Mouse (Mus musculus) forebrain, embryonic 13.5 days (tissue): Measurements from ENCODE around the gene Cdh4. TPM values are rescaled to one million over a fixed set of nuclear protein-coding genes. Genes with fewer than 3 reads are reported as not detected.

Experiments used
- ATAC-seq: fragments of 200-750 bp; cut with Nextera tagmentation; 2 replicates; pipeline ENCODE4 v1.8.0; 2017
- H3K27ac ChIP-seq: fragments of 300-500 bp; sonication (generic); 2 replicates; pipeline ENCODE4 v1.5.1; 2015; ENCODE audit warnings: inconsistent platforms, mild to moderate bottlenecking, moderate library complexity
- H3K27me3 ChIP-seq: fragments of 300-500 bp; sonication (generic); 2 replicates; pipeline ENCODE4 v1.6.1; 2015; ENCODE audit warnings: mild to moderate bottlenecking, inconsistent platforms
- H3K36me3 ChIP-seq: fragments of 300-500 bp; sonication (generic); 2 replicates; pipeline ENCODE4 v1.6.1; 2015; ENCODE audit warnings: mild to moderate bottlenecking, inconsistent platforms; ENCODE audit not compliant: poor library complexity, severe bottlenecking
- H3K4me1 ChIP-seq: fragments of 300-500 bp; sonication (generic); 2 replicates; pipeline ENCODE4 v1.6.1; 2015; ENCODE audit warnings: inconsistent platforms
- H3K4me2 ChIP-seq: fragments of 300-500 bp; sonication (generic); 2 replicates; pipeline ENCODE4 v1.6.1; 2015; ENCODE audit warnings: inconsistent platforms, mild to moderate bottlenecking, moderate library complexity
- H3K4me3 ChIP-seq: fragments of 300-500 bp; sonication (generic); 2 replicates; pipeline ENCODE4 v1.5.1; 2015; ENCODE audit warnings: mild to moderate bottlenecking, inconsistent platforms
- H3K9ac ChIP-seq: fragments of 300-500 bp; sonication (generic); 2 replicates; pipeline ENCODE4 v1.6.1; 2015; ENCODE audit warnings: mild to moderate bottlenecking, inconsistent platforms
- H3K9me3 ChIP-seq: fragments of 300-500 bp; sonication (generic); replicated peaks from 2 replicates; pipeline ENCODE4 v1.6.1; 2016; ENCODE audit warnings: inconsistent platforms
- WGBS: fragments of 180-500 bp; shearing (Covaris S2); methylation state at CpG from one replicate; pipeline ENCODE4 v1.1.7; 2015; 5-methylcytosine and 5-hydroxymethylcytosine counted together
- polyA plus RNA-seq: library from polyadenylated mRNA; unstranded; fragments of >200 nt; fragmentation: Nextera tagmentation; extraction: Ambion mirVana; gene quantifications from 2 replicates; pipeline ENCODE4 v1.2.1, GENCODE M21; 2015

The Cdh4 gene
- polyA plus RNA-seq, 1 experiment from 2014 or later = 30.3 TPM

DNA sequence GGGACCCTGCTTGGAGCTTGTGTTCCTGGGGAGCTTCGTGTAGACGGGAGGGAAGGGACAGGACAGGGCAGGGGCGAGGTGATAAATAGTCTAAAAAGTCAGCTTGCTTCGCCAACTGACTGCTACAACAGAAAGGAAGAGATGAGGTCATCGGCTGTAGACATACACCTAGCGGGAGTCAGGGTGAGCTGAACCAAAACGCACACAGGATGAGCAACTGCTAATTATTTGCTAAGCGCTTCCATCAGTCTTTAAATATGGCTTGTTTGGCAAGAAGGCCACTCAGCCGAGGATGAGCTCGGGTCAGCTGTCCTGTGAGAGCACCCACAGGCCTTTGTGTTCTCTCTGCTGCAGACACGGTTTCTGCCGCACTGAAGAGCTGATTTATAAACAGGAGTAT is 470.7 kb downstream of the Cdh4 start:
- H3K9me3 ChIP-seq = no peaks in the 10 kb centered on the region
- no peak overlapping the region for H3K4me2 ChIP-seq
- H3K9ac ChIP-seq = no peak overlapping the region
- no peak for ATAC-seq
- H3K27me3 ChIP-seq = no peaks in the 10 kb centered on the region
- 73% methylated on average over 12 of the region's 12 CpGs for WGBS
- H3K4me3 ChIP-seq = no peak overlapping the region
- H3K27ac ChIP-seq = no peak overlapping the region
- H3K4me1 ChIP-seq = no peaks in the 10 kb centered on the region
- H3K36me3 ChIP-seq = peaks cover 63% of the 10 kb centered on the region

DNA sequence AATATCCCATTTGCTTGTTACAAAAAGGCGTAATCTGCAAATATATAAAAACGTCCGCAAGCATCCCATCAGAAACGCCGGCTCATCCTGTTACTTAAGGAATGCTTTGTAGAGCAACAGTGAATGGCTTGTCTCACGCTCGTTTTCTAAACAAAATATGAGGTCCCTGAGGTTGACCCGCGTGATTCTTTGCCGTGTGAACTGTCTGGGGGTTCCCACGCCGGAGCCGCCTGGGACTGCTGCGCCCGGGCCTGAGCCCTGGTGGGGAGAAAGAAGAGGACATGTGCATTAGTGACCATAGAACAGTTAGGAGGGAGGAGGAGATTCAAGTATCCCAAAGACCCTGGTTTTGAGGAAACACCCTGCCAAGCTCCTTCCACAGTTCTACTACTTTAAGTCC is 471.1 kb downstream of the Cdh4 start:
- WGBS = 75% methylated on average over 15 of the region's 15 CpGs
- H3K9ac ChIP-seq = no peak overlapping the region
- peaks cover 65% of the 10 kb centered on the region for H3K36me3 ChIP-seq
- H3K4me3 ChIP-seq = no peak overlapping the region
- no peak overlapping the region for H3K27ac ChIP-seq
- ATAC-seq = no peak
- no peaks in the 10 kb centered on the region for H3K27me3 ChIP-seq
- no peaks in the 10 kb centered on the region for H3K4me1 ChIP-seq
- no peak overlapping the region for H3K4me2 ChIP-seq
- H3K9me3 ChIP-seq = no peaks in the 10 kb centered on the region

DNA sequence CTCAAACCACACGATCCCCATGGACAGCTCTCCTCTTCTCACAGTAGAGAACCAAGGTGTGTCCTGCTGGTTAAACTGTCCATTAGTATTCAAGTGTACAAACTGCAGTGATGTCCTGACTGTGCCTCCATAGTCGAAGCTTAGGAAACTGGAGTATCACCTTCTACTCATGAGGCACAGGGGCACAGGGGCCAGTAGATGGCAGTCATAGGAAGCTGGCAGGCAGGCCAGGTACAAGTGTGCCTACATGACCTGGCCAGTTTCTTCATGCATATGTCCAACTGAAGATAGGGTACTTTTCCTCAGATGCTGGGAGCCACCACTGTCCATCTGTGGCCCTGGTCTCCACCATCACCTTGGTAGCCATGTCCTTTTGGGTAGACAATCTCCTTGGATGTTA is 472.0 kb downstream of the Cdh4 start:
- H3K27me3 ChIP-seq = no peaks in the 10 kb centered on the region
- ATAC-seq = no peak
- whole genome bisulfite sequencing = 89% methylated on average over 2 of the region's 2 CpGs

DNA sequence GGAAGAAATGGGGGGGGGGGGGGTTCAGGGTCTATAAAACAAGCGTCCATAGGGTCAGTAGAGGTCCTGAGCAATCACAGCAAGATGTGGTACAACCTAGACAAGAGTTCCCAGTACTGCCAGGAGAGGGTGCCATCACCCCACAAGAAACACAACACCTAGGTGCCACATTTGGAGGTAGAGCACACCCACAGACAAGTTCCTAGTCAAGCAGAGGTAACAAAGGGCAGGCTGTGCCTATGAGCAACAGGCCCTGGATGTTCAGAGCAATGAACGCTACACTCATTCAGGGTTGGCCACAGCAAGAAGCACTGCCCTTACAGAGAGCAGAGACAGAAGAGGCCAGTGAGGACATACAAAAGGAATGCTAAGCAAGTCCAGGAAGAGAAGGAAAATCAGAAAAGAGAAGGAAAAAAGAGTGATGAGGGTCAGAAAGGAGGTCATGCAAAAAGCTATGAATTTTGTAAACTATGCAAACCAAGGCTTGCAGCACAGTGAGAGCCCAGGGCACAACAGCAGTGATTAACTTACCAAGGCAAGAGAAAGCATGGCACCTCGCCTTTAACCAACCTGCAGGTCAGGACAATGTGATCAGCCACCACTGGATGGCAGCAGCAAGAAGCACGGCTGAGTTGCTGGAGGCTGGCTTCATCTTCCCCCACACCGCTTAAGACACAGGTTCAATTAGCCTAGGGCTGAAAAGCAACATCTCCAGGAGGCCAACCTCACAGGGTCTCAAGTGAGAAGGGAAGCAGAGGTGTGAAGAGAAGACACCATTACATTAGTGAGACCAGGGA is 474.8 kb downstream of the Cdh4 start:
- Histone ChIP-seq H3K4me3 (no peak overlapping the region), H3K4me1 (no peaks in the 10 kb centered on the region), H3K36me3 (peaks cover 86% of the 10 kb centered on the region), H3K27ac (no peak overlapping the region; the same call in 1 of the 2 replicates), H3K4me2 (no peak overlapping the region), H3K27me3 (no peaks in the 10 kb centered on the region), H3K9me3 (no peaks in the 10 kb centered on the region), H3K9ac (no peak overlapping the region)
- ATAC-seq = peak; percentile 86
- 33% methylated on average over 5 of the region's 5 CpGs for WGBS

More for the DNA sequence above, 472.0 kb downstream of the Cdh4 start:
- Histone ChIP-seq H3K4me2 (no peak overlapping the region), H3K9me3 (no peaks in the 10 kb centered on the region), H3K27ac (no peak overlapping the region), H3K4me3 (no peak overlapping the region), H3K9ac (no peak overlapping the region), H3K4me1 (no peaks in the 10 kb centered on the region), H3K36me3 (peaks cover 71% of the 10 kb centered on the region)

DNA sequence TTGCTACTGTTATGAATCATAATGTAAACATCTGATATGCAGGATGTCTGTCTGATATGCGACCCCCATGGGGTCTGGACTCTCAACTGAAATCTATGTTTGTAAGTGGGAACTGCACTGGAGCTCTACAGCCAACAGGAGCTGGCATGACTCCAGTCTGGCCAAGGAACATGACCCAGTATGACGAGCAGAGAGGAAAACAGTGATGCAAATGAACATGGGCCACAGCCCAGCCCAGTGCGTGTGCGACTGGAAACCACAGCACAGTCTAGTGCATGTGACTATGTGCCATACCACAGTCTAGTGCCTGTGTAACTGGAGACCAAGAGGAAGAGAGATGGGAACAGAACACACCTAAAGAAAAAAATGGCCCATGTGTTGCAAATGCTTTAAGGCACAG is 477.8 kb downstream of the Cdh4 start:
- Histone ChIP-seq H3K4me1 (no peaks in the 10 kb centered on the region), H3K4me3 (no peak overlapping the region), H3K27ac (no peak overlapping the region), H3K9ac (no peak overlapping the region), H3K36me3 (peaks cover 89% of the 10 kb centered on the region), H3K27me3 (no peaks in the 10 kb centered on the region), H3K4me2 (no peak overlapping the region), H3K9me3 (no peaks in the 10 kb centered on the region)
- 90% methylated on average over 4 of the region's 4 CpGs for WGBS
- ATAC-seq = no peak

DNA sequence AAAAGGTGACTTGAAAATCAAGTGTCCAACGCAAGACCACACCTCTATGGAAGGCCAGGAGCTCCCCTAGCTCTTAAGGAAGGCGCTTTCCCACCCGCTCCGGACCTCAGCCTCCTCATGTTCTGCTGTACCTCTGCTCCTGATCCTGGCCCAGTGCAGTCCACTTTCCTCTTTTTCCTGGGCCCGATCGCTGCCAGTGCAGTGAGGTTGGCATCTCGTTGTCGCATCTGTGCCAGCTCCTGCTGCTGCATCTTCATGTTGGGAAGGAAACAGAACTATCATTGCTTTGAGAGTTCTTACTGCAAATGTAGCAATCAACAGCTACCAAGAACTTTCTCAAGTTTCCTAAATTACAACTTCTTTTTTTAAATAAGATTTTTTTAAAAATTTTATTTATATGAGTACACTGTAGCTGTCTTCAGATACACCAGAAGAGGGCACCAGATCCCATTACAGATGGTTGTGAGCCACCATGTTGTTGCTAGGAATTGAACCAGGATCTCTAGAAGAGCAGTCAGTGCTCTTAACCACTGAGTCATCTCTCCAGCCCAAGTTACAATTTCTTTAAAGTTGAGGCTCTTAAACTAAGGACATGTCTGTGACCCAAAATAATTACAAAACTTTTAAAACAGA is 478.9 kb downstream of the Cdh4 start:
- Histone ChIP-seq H3K9me3 (no peaks in the 10 kb centered on the region), H3K27me3 (no peaks in the 10 kb centered on the region), H3K4me1 (no peaks in the 10 kb centered on the region), H3K27ac (no peak overlapping the region), H3K4me3 (no peak overlapping the region), H3K4me2 (no peak overlapping the region), H3K36me3 (peaks cover 93% of the 10 kb centered on the region), H3K9ac (no peak overlapping the region)
- ATAC-seq = no peak
- WGBS = 89% methylated on average over 8 of the region's 8 CpGs

DNA sequence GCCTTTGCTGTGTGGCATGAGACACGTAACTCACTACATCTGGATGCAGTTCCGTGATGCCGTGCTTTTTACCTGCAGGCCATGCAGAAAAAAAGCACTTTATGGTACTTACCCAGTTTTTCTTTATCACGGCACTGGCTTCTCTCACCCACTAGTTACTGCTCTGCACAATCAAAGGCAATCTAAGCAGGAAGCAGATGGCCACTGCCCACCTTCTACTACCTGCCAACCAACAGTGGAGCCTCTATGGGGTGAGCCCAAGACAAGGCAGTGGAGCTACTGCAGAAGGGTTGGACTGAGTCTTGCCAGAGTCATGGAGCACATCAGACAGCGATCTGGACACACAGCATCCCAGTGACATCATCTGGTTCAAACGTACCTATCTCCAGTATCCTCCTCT is 481.8 kb downstream of the Cdh4 start:
- no peak overlapping the region for H3K27ac ChIP-seq
- no peak overlapping the region for H3K4me3 ChIP-seq
- no peak overlapping the region for H3K4me2 ChIP-seq
- peaks cover 87% of the 10 kb centered on the region for H3K36me3 ChIP-seq
- no peak overlapping the region for H3K9ac ChIP-seq
- no peaks in the 10 kb centered on the region for H3K27me3 ChIP-seq
- H3K4me1 ChIP-seq = no peaks in the 10 kb centered on the region
- 97% methylated on average over 6 of the region's 6 CpGs for WGBS
- no peak for ATAC-seq
- H3K9me3 ChIP-seq = no peaks in the 10 kb centered on the region

DNA sequence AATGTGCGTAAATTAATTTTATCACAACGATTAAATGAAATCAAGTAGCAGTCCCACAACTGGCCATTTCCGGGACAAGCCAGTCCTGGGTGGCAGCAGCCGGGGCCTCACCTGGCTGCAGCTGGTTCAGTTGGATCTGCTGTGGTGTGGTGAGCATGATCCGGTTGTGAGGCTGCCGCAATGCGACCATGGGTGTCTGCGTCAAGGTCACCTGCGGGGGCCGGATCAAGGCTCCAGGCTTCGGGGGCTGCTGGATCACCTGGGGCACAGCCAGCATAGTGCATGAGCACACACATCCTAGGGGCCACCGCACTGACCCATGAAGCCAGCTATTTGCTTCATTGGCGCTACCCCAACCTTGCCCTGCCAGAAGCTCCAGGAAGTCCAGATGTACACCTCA is 486.9 kb downstream of the Cdh4 start:
- Histone ChIP-seq H3K36me3 (peaks cover 83% of the 10 kb centered on the region), H3K9ac (no peak overlapping the region), H3K27ac (no peak overlapping the region), H3K4me3 (no peak overlapping the region), H3K9me3 (no peaks in the 10 kb centered on the region), H3K4me2 (no peak overlapping the region), H3K27me3 (no peaks in the 10 kb centered on the region), H3K4me1 (no peaks in the 10 kb centered on the region)
- no peak for ATAC-seq
- WGBS = 97% methylated on average over 13 of the region's 13 CpGs

DNA sequence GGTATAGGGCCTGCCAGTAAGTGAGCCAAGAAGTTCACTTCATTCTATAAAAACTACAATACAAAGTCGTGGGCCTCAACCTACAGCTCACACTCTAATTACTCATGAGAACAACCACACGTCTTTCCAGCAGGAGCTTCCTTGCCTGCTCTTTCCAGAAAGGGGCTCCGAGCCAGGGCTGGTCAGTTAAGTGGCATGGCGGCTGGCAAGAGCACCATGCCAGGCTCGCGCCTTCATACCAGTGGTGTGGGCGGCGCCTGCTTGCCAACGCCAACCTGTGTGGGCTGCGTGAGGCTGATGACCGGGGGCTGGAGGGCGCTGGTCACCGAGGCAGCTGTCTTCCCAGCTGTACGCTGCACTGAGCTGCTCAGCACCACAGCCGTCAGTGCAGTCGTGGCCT is 489.5 kb downstream of the Cdh4 start:
- no peaks in the 10 kb centered on the region for H3K27me3 ChIP-seq
- ATAC-seq = no peak
- no peak overlapping the region for H3K27ac ChIP-seq
- H3K36me3 ChIP-seq = peaks cover 71% of the 10 kb centered on the region
- 95% methylated on average over 16 of the region's 16 CpGs for WGBS
- no peak overlapping the region for H3K4me3 ChIP-seq
- H3K4me1 ChIP-seq = no peaks in the 10 kb centered on the region
- no peak overlapping the region for H3K9ac ChIP-seq
- H3K9me3 ChIP-seq = no peaks in the 10 kb centered on the region
- H3K4me2 ChIP-seq = no peak overlapping the region

DNA sequence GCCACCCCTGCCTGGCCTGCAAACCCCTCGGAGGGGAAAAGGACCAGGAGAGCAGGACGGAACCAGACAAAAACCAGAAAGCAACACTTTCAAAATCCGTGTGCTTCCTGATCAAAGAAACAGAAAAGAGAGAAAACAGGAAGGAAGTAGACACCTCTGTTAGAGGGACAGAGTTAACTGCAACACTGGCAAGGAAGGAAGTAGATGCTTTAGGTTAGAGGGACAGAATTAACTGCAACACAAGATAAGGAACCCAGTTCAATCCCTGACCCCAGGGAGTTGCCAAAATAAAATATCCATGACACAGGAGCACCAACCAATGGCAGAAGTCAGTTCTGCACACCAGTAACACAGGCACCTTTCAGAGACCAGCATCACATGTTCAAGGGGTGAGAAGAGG is 491.9 kb downstream of the Cdh4 start:
- no peak for ATAC-seq
- 71% methylated on average over 3 of the region's 3 CpGs for WGBS
- no peaks in the 10 kb centered on the region for H3K9me3 ChIP-seq

DNA sequence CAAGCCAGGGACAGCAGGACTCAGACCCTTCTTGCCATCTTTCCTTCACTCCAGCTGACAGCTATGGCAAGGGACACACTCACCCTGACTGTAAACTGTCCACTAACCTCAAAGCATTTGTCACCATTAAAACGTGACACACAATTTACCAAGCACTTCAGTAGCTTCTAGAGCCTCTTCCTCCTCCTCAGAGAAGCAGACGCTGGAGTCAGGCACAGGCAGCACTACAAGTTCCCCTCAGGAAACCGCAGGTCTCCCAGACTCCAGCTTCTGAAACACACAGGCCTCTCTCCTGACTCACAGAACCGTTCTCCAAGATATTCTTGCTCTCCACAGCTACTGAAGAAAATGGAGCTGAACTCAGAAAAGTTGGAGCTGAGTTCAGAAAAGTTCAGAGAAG is 494.9 kb downstream of the Cdh4 start:
- Histone ChIP-seq H3K27ac (no peak overlapping the region), H3K4me3 (no peak overlapping the region)
- WGBS = 88% methylated on average over 4 of the region's 4 CpGs

More for the DNA sequence above, 491.9 kb downstream of the Cdh4 start:
- peaks cover 59% of the 10 kb centered on the region for H3K36me3 ChIP-seq
- H3K27me3 ChIP-seq = no peaks in the 10 kb centered on the region
- H3K4me2 ChIP-seq = no peak overlapping the region
- no peak overlapping the region for H3K9ac ChIP-seq
- H3K27ac ChIP-seq = no peak overlapping the region
- no peaks in the 10 kb centered on the region; the same call in 1 of the 2 replicates for H3K4me1 ChIP-seq
- no peak overlapping the region for H3K4me3 ChIP-seq

DNA sequence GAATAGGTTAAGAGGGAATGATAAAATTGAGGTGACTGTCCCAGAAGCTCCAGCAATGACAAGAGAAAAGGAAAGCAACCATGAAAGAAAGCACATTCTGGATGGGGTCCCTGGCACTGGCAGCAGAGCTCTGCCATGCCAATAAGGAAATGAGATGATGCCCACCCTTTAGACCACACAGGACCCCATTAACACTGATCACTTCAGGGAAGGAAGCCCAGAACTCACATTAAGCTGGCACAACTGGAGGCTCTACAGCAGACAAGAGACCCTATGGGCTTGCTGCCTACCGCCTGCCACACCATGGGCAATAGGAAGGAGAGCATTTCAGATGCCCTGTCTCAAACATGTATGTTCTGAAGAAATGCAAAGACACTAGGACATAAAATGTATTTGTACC is 499.5 kb downstream of the Cdh4 start:
- Histone ChIP-seq H3K4me2 (no peak overlapping the region), H3K36me3 (no peaks in the 10 kb centered on the region), H3K9me3 (no peaks in the 10 kb centered on the region), H3K9ac (no peak overlapping the region), H3K4me3 (no peak overlapping the region), H3K27me3 (no peaks in the 10 kb centered on the region), H3K4me1 (peaks cover 33% of the 10 kb centered on the region), H3K27ac (no peak overlapping the region)
- ATAC-seq = no peak
- 90% methylated on average over 1 of the region's 1 CpGs for WGBS

More for the DNA sequence above, 494.9 kb downstream of the Cdh4 start:
- Histone ChIP-seq H3K9me3 (no peaks in the 10 kb centered on the region), H3K9ac (no peak overlapping the region), H3K27me3 (no peaks in the 10 kb centered on the region), H3K36me3 (peaks cover 31% of the 10 kb centered on the region), H3K4me2 (no peak overlapping the region), H3K4me1 (peaks cover 10% of the 10 kb centered on the region)
- no peak for ATAC-seq
